Mouse (Mus musculus) heart, embryonic 14.5 days (tissue): ENCODE results near the gene Slc25a4. TPM values are rescaled to one million over a fixed set of nuclear protein-coding genes. Genes with fewer than 3 reads are reported as not detected.
"Not testable (repeated sequence)": the region's sequence is repeated elsewhere in the genome, so short reads cannot be mapped to it uniquely, and the experiment has no call there.

Source experiments
- ATAC-seq: fragments of 200-750 bp; cut with Nextera tagmentation; 2 replicates; pipeline ENCODE4 v1.8.0; 2017; ENCODE audit warnings: low read depth, moderate TSS enrichment; ENCODE audit not compliant: insufficient number of reproducible peaks, insufficient read depth, low FRiP score
- H3K27ac ChIP-seq, 2 experiments: fragments of 200-500 bp in 1 of 2; fragments of 300-500 bp in 1 of 2; sonication (generic) in 1 of 2; replicated peaks in 1 of 2; 2 replicates each; pipeline ENCODE4 v1.5.1; 2012 to 2014; ENCODE audit warnings: low read depth in 2 of 2, low read length in 2 of 2, control low read depth in 1 of 2, mild to moderate bottlenecking in 1 of 2, mixed read lengths in 1 of 2; ENCODE audit not compliant: control insufficient read depth in 1 of 2, insufficient read depth in 1 of 2
- H3K27me3 ChIP-seq: fragments of 300-500 bp; sonication (generic); 2 replicates; pipeline ENCODE4 v1.6.1; 2014; ENCODE audit warnings: mild to moderate bottlenecking, low read length, control low read depth; ENCODE audit not compliant: control insufficient read depth, insufficient read depth
- H3K36me3 ChIP-seq: fragments of 300-500 bp; sonication (generic); 2 replicates; pipeline ENCODE4 v1.6.1; 2014; ENCODE audit warnings: mild to moderate bottlenecking, control low read depth, low read length, mixed read lengths; ENCODE audit not compliant: control insufficient read depth, insufficient read depth
- H3K4me1 ChIP-seq, 2 experiments: fragments of 200-500 bp in 1 of 2; fragments of 300-500 bp in 1 of 2; sonication (generic) in 1 of 2; 2 replicates each; pipeline ENCODE4 v1.6.1; 2012 to 2014; ENCODE audit warnings: low read length in 2 of 2, control low read depth in 1 of 2, mixed read lengths in 1 of 2; ENCODE audit not compliant: control insufficient read depth in 2 of 2, insufficient read depth in 2 of 2
- H3K4me2 ChIP-seq: fragments of 300-500 bp; sonication (generic); 2 replicates; pipeline ENCODE4 v1.6.1; 2014; ENCODE audit warnings: mild to moderate bottlenecking, low read length
- H3K4me3 ChIP-seq, 2 experiments: fragments of 200-500 bp in 1 of 2; fragments of 300-500 bp in 1 of 2; sonication (generic) in 1 of 2; 2 replicates each; pipeline ENCODE4 v1.5.1; 2012 to 2014; ENCODE audit warnings: low read length in 2 of 2, mild to moderate bottlenecking in 2 of 2, control low read depth in 1 of 2, low read depth in 1 of 2, moderate library complexity in 1 of 2; ENCODE audit not compliant: control insufficient read depth in 1 of 2, insufficient read depth in 1 of 2
- H3K9ac ChIP-seq: fragments of 300-500 bp; sonication (generic); 2 replicates; pipeline ENCODE4 v1.6.1; 2014; ENCODE audit warnings: mild to moderate bottlenecking, low read length
- H3K9me3 ChIP-seq: fragments of 300-500 bp; sonication (generic); 2 replicates; pipeline ENCODE4 v1.6.1; 2016; ENCODE audit warnings: low read length, control low read depth; ENCODE audit not compliant: control insufficient read depth
- WGBS: fragments of 180-500 bp; shearing (Covaris S2); extraction: QIAGEN DNeasy Blood & Tissue Kit; methylation state at CpG from one replicate; pipeline ENCODE4 v1.1.7; 2014; 5-methylcytosine and 5-hydroxymethylcytosine counted together
- polyA plus RNA-seq: library from polyadenylated mRNA; unstranded; fragments of >200 nt; fragmentation: Nextera tagmentation; extraction: Ambion mirVana; gene quantifications from 2 replicates; pipeline ENCODE4 v1.2.1, GENCODE M21; 2014

The Slc25a4 gene
- polyA plus RNA-seq, 1 experiment from 2014 or later, result 2,296 TPM

DNA sequence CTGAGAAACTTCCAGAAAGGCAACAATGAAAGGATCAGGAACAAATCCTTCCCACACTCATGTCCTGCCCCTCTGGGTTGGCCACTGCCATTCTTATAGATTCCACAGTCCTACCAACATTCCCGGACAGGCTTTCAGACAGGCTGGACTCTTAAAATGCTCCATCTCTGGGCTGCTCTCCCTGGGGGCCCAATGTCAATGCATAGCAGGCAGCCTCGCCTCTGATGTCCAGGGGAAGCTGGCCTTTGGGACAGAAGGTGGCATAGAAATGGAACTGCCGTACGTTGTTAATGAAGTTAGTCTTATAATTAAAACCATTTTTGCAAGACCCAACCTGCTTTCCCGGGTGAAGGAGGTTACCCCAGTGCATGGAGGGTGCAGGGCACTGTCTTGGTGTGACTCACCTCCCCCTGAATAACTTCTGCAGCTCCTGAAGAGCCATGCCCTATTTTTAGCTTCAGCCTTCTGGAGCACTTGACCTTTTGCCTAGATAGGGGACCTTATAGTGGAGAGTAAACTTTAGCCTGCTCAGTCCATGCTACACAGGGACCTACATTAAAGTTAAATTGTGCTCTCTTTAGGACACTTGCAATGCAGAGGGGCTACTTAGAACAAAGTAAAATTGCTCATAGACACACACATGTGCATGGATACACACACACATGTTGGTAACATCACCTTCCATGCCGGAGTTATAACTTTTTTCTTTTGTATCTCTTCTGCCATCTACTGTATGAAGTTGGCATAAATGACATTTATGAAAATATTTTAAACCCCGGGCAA, 25.5 kb upstream of the Slc25a4 start:
- Histone ChIP-seq H3K9ac (no peak overlapping the region), H3K9me3 (no peaks in the 10 kb centered on the region), H3K4me1 (peaks cover 4 to 9% of the 10 kb centered on the region in 2 experiments), H3K4me2 (peak overlapping the region; percentile 53), H3K4me3 (no peak overlapping the region), H3K36me3 (no peaks in the 10 kb centered on the region), H3K27ac (peak overlapping the region; percentile 70 to 71), H3K27me3 (no peaks in the 10 kb centered on the region)
- WGBS, result 26% methylated on average over 7 of the region's 7 CpGs
- peak; percentile 70; the same call in 1 of the 2 replicates for ATAC-seq

DNA sequence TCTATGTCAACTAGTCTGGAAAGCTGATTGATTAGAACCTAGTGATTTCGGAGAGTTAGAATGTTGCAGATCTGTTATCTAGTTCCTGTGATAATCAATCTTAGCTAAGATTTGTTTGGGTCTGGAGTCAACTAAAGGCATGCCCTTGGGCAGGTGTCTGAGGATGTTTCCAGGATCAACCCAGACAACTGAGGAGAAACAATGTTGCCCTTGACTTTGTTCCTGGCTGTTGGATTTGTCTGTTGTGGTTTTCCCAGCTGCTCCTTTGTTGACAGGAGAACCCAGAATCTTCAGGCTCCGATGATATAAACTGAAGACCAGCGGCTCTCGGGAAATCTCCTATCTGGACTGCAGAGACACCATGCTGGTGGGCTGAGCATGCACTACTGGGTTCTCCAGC, 23.7 kb upstream of the Slc25a4 start:
- no peak overlapping the region for H3K4me2 ChIP-seq
- H3K4me1 ChIP-seq, result peaks cover 4 to 9% of the 10 kb centered on the region in 2 experiments
- WGBS, result 81% methylated on average over 4 of the region's 4 CpGs
- no peaks in the 10 kb centered on the region for H3K9me3 ChIP-seq
- no peak overlapping the region for H3K4me3 ChIP-seq
- H3K27me3 ChIP-seq, result no peaks in the 10 kb centered on the region
- H3K9ac ChIP-seq, result no peak overlapping the region
- H3K36me3 ChIP-seq, result no peaks in the 10 kb centered on the region
- H3K27ac ChIP-seq, result no peak overlapping the region
- no peak for ATAC-seq

DNA sequence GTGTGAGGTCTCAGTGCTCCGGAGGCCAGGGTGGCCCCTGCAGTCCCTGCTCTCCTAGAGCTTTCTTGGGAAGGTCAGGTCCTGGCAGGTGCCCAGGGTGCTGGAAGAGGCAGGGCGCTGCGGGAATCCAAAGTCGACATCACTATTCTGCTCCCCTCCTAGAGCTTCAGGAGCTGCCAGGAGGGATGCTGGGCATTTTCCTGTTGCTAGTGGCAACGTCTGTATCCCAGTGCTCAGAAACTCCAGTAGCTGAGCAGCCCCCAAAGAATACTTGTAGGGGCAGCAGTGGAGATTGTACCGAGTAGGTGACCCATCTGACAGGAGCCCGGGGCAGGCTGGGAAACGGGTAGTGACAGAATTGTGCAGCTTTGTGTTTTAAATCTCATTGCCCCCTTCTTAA, 21.7 kb upstream of the Slc25a4 start:
- H3K27ac ChIP-seq, result no peak overlapping the region
- 57% methylated on average over 8 of the region's 8 CpGs for WGBS
- H3K9me3 ChIP-seq, result no peaks in the 10 kb centered on the region
- H3K4me3 ChIP-seq, result no peak overlapping the region
- no peak overlapping the region for H3K4me2 ChIP-seq
- ATAC-seq, result no peak
- peaks cover 4 to 9% of the 10 kb centered on the region in 2 experiments for H3K4me1 ChIP-seq
- H3K9ac ChIP-seq, result no peak overlapping the region
- no peaks in the 10 kb centered on the region for H3K27me3 ChIP-seq
- no peaks in the 10 kb centered on the region for H3K36me3 ChIP-seq

DNA sequence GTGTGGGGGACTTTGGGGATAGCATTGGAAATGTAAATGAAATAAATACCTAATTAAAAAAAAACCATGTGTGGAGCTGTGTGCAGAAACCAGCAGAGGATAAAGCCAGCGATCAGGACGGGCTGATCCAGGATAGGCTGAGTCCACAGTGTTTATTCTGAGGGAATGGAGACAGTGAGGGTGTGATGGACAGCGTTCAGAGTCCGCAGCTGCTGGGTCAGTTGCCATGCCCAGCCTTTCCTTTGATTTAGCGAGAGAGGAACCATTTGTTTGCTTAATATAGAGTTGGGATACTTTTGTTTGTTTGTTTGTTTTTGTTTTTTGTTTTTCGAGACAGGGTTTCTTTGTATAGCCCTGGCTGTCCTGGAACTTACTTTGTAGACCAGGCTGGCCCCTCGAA, 20.9 kb upstream of the Slc25a4 start:
- 80% methylated on average over 7 of the region's 7 CpGs for WGBS
- not testable (repeated sequence) for H3K36me3 ChIP-seq, H3K9ac ChIP-seq, H3K4me1 ChIP-seq, H3K27me3 ChIP-seq, H3K9me3 ChIP-seq, H3K4me2 ChIP-seq, H3K4me3 ChIP-seq, ATAC-seq, H3K27ac ChIP-seq

- H3K36me3 ChIP-seq, result no peaks in the 10 kb centered on the region
- no peak overlapping the region for H3K4me2 ChIP-seq
- no peak overlapping the region for H3K4me3 ChIP-seq
- H3K4me1 ChIP-seq, result peaks cover 4 to 15% of the 10 kb centered on the region in 2 experiments; a peak in 3 of 4 replicates
- no peaks in the 10 kb centered on the region for H3K9me3 ChIP-seq
- ATAC-seq, result no peak
- no peak overlapping the region; a peak in 2 of 4 replicates for H3K27ac ChIP-seq
- H3K9ac ChIP-seq, result no peak overlapping the region
- no peaks in the 10 kb centered on the region for H3K27me3 ChIP-seq
- 25% methylated on average over 5 of the region's 5 CpGs for WGBS
Observed at GRCm38 (mm10) chr8:46226622-46227021, 15.5 kb upstream of the Slc25a4 start.

- 32% methylated on average over 3 of the region's 3 CpGs for WGBS
- Histone ChIP-seq H3K27ac (no peak overlapping the region), H3K4me1 (peaks cover 6 to 18% of the 10 kb centered on the region in 2 experiments), H3K27me3 (no peaks in the 10 kb centered on the region), H3K4me2 (no peak overlapping the region), H3K36me3 (no peaks in the 10 kb centered on the region), H3K9me3 (no peaks in the 10 kb centered on the region), H3K4me3 (no peak overlapping the region), H3K9ac (no peak overlapping the region)
- ATAC-seq, result no peak
Observed at GRCm38 (mm10) chr8:46225501-46225900, 14.4 kb upstream of the Slc25a4 start.

DNA sequence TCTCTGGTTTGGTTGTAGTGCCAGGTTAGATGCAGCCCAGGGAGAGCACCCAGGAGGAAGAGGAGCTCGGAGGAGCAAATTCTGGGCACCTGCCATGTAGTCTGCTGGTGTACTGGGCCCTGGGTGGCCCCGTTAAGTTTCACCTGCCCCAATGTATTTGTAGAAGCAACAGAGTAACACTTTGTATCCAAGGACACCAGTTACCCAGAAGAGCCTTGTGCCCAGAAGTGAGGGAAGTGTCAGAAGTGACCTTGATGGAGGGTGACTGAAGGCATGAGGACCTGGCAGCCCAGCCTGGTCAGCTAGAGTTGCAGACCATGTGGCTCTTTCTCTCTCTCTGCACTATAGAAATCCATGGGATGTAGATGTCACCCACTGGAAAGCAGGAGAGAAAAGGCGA, 9.5 kb upstream of the Slc25a4 start:
- 67% methylated on average over 3 of the region's 3 CpGs for WGBS
- 0 out of 2 replicates have a peak overlapping the region, but pooled peaks have one; percentile 16 for H3K9ac ChIP-seq

More for the DNA sequence above, 9.5 kb upstream of the Slc25a4 start:
- no peaks in the 10 kb centered on the region for H3K27me3 ChIP-seq
- H3K36me3 ChIP-seq, result no peaks in the 10 kb centered on the region
- H3K4me2 ChIP-seq, result no peak overlapping the region
- no peaks in the 10 kb centered on the region for H3K9me3 ChIP-seq
- no peak for ATAC-seq
- H3K4me1 ChIP-seq, result peaks cover 12 to 21% of the 10 kb centered on the region in 2 experiments
- no peak overlapping the region for H3K4me3 ChIP-seq
- H3K27ac ChIP-seq, result peak overlapping the region; percentile 33 to 42; a peak in 3 of 4 replicates
